Mouse (Mus musculus): ENCODE measurements around the gene Tacc2. TPM values are rescaled to one million over a fixed set of nuclear protein-coding genes. Genes with fewer than 3 reads are reported as not detected.

The Tacc2 gene
- polyA plus RNA-seq, 1 experiment = 80.9 TPM

DNA sequence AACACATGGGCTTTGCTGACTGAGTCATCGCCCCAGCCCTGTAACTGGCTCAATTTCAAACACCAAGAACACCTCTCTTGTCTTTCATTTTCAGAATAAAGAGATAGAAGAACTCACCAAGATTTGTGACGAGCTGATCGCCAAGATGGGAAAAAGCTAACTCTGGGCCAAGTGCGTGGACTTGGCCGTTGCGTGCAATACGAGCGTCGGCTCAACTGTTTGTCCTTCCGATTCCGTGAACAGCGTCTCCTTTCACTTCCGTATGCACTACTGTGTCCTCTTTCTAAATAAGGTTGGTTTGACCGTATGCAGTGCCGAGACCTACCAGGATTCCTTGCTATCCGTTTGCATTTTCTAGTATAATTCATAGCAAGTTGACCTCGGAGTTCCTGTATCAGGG, 186.9 kb downstream of the Tacc2 start:
- Histone ChIP-seq H3K27me3 (ENCODE audit: control insufficient read depth, insufficient read depth, low read length, poor library complexity, severe bottlenecking) (no peaks in the 10 kb centered on the region), H3K36me3 (ENCODE audit: control insufficient read depth, insufficient read depth, low read length, poor library complexity, severe bottlenecking) (peaks cover 10% of the 10 kb centered on the region), H3K4me3 (ENCODE audit: low read depth, low read length) (no peak overlapping the region), H3K9me3 (replicated peaks; ENCODE audit: control insufficient read depth, insufficient read depth, low read length, poor library complexity, severe bottlenecking) (no peaks in the 10 kb centered on the region), H3K4me1 (ENCODE audit: control insufficient read depth, insufficient read depth, low read length) (no peaks in the 10 kb centered on the region), H3K27ac (ENCODE audit: insufficient read depth, low read length) (no peak overlapping the region), H3K9ac (ENCODE audit: low read depth, poor library complexity, severe bottlenecking) (no peak overlapping the region)
- no peak for TF ChIP-seq CTCF (IDR thresholded peaks at IDR 0.05; ENCODE audit: low read depth, low read length)
- TF ChIP-seq POLR2A (IDR thresholded peaks at IDR 0.05; ENCODE audit: insufficient read depth, low read length) = no peak
- no peak for TF ChIP-seq EP300 (IDR thresholded peaks at IDR 0.05; ENCODE audit: insufficient read depth, low read depth, low read length)

DNA sequence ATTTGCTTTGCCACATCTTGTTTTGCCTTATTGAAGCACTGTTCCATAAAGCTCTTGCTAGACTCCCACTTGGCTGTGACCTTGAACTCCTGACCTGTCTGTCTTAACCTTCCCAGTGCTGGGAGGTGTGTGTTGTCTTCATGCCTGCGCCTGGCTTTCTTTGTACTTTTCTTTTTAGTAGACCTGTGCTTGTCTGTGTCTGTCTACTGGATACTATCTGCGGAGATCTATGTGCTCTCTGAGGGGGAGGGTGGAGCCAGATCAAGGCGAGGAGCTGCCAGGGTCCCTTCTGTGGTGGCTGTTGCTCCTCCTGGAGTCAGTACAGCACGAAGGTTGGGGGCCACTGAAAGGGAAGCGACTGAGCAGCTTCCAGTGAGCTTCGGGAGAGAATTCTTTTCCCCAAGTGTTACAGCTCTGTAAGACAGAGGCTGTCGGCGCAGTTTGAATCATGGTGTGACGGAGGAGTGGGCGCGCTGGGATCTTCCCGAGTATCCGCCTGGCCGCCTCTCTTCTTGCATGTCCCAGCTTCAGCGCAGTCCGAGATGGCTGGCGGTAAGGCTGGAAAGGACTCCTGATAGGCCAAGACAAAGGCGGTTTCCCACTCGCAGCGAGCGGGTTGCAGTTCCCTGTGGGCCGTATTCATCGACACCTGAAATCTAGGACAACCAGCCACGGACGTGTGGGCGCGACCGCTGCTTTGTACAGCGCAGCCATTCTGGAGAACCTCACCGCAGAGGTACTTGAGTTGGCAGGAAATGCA, 189.4 kb downstream of the Tacc2 start:
- H3K36me3 ChIP-seq (ENCODE audit: control insufficient read depth, insufficient read depth, low read length, poor library complexity, severe bottlenecking) = peaks cover 6% of the 10 kb centered on the region
- peak overlapping the region; percentile 43 for H3K4me3 ChIP-seq (ENCODE audit: low read depth, low read length)
- H3K27ac ChIP-seq (ENCODE audit: insufficient read depth, low read length) = no peak overlapping the region
- no peaks in the 10 kb centered on the region for H3K4me1 ChIP-seq (ENCODE audit: control insufficient read depth, insufficient read depth, low read length)
- no peaks in the 10 kb centered on the region for H3K9me3 ChIP-seq (replicated peaks; ENCODE audit: control insufficient read depth, insufficient read depth, low read length, poor library complexity, severe bottlenecking)
- peak overlapping the region; percentile 44; the same call in 1 of the 2 replicates for H3K9ac ChIP-seq (ENCODE audit: low read depth, poor library complexity, severe bottlenecking)
- H3K27me3 ChIP-seq (ENCODE audit: control insufficient read depth, insufficient read depth, low read length, poor library complexity, severe bottlenecking) = no peaks in the 10 kb centered on the region
- TF ChIP-seq EP300 (IDR thresholded peaks at IDR 0.05; ENCODE audit: insufficient read depth, low read depth, low read length) = no peak
- no peak for TF ChIP-seq CTCF (IDR thresholded peaks at IDR 0.05; ENCODE audit: low read depth, low read length)
- TF ChIP-seq POLR2A (IDR thresholded peaks at IDR 0.05; ENCODE audit: insufficient read depth, low read length) = no peak

DNA sequence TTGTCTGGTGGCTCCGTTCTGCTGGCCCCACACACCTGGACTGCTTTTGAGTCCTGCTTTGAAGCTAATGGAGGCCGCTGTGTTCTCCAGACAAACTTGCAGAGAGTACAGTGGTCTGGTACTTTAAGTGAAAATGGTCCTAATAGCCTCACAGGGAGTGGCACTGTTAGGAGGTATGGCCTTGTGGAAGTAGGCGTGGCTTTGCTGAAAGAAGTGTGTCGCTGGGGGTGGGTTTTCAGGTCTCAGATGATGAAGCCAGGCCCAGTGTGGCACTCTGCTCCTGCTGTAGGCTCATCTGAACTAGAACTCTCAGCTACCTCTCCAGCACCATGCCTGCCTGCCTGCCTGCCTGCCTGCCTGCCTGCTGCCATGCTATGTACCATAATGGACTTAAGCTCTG, 190.9 kb downstream of the Tacc2 start:
- H3K4me3 ChIP-seq (ENCODE audit: low read depth, low read length) = no peak overlapping the region
- H3K4me1 ChIP-seq (ENCODE audit: control insufficient read depth, insufficient read depth, low read length) = no peaks in the 10 kb centered on the region
- H3K9me3 ChIP-seq (replicated peaks; ENCODE audit: control insufficient read depth, insufficient read depth, low read length, poor library complexity, severe bottlenecking) = no peaks in the 10 kb centered on the region
- no peak overlapping the region for H3K27ac ChIP-seq (ENCODE audit: insufficient read depth, low read length)
- H3K36me3 ChIP-seq (ENCODE audit: control insufficient read depth, insufficient read depth, low read length, poor library complexity, severe bottlenecking) = peaks cover 6% of the 10 kb centered on the region
- no peak overlapping the region for H3K9ac ChIP-seq (ENCODE audit: low read depth, poor library complexity, severe bottlenecking)
- TF ChIP-seq POLR2A (IDR thresholded peaks at IDR 0.05; ENCODE audit: insufficient read depth, low read length) = no peak
- no peak for TF ChIP-seq CTCF (IDR thresholded peaks at IDR 0.05; ENCODE audit: low read depth, low read length)
- no peak for TF ChIP-seq EP300 (IDR thresholded peaks at IDR 0.05; ENCODE audit: insufficient read depth, low read depth, low read length)
- no peaks in the 10 kb centered on the region for H3K27me3 ChIP-seq (ENCODE audit: control insufficient read depth, insufficient read depth, low read length, poor library complexity, severe bottlenecking)

DNA sequence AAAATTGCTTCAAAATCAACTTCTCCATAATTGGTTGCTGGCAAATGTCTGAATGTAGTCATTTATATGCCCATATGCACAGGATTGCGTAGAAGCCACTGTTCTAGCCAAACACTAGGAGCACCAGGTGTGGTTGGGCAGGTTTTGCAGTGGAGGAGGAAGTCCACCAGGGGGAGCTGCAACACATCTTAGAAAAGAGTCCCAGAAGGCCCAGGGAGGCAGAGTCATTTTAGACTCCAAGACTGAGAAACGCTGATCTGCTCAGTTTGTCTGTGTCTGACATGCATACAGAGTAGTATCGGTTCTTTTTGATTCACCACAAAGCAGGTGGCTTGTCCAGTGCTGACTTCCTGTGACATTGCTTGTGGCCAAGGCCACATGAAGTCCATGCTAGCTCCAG, 193.5 kb downstream of the Tacc2 start:
- Histone ChIP-seq H3K36me3 (ENCODE audit: control insufficient read depth, insufficient read depth, low read length, poor library complexity, severe bottlenecking) (no peaks in the 10 kb centered on the region), H3K27ac (ENCODE audit: insufficient read depth, low read length) (no peak overlapping the region), H3K4me1 (ENCODE audit: control insufficient read depth, insufficient read depth, low read length) (no peaks in the 10 kb centered on the region), H3K4me3 (ENCODE audit: low read depth, low read length) (no peak overlapping the region), H3K9ac (ENCODE audit: low read depth, poor library complexity, severe bottlenecking) (no peak overlapping the region), H3K27me3 (ENCODE audit: control insufficient read depth, insufficient read depth, low read length, poor library complexity, severe bottlenecking) (no peaks in the 10 kb centered on the region), H3K9me3 (replicated peaks; ENCODE audit: control insufficient read depth, insufficient read depth, low read length, poor library complexity, severe bottlenecking) (no peaks in the 10 kb centered on the region)
- TF ChIP-seq POLR2A (IDR thresholded peaks at IDR 0.05; ENCODE audit: insufficient read depth, low read length) (no peak), CTCF (IDR thresholded peaks at IDR 0.05; ENCODE audit: low read depth, low read length) (peak; percentile 82), EP300 (IDR thresholded peaks at IDR 0.05; ENCODE audit: insufficient read depth, low read depth, low read length) (no peak)

DNA sequence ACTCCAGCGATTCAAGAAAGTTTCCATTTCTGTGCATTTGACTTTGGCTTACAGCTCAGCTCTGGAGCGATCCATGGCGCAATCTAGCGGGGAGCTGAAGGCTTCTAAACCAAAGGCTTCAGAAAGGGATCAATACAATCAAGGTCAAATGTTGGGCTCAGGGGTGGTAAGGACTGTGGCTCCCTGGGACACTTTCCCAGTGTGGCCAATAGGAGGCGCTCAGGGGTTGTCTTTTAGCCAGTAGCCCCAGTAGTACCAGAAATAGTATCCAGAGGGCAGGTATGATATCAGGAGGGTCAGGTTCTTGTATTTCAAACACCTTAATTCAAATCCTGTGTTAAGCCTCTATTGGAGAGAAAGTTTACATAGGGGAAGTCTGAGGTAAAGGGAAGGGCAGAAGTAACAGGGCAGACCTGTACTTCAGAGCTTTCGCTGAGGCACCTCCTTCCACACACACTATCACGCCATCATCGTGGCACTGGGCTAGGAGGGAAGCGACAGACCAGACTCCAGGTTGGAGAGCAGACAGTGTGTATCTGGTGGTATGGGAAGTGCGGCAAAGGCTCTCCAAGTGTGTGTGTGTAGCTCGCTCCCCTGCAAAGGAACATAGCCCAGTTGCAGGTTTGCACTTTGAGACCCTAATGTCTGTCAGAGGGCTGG, 196.1 kb downstream of the Tacc2 start:
- Histone ChIP-seq H3K27ac (ENCODE audit: insufficient read depth, low read length) (no peak overlapping the region), H3K36me3 (ENCODE audit: control insufficient read depth, insufficient read depth, low read length, poor library complexity, severe bottlenecking) (no peaks in the 10 kb centered on the region), H3K27me3 (ENCODE audit: control insufficient read depth, insufficient read depth, low read length, poor library complexity, severe bottlenecking) (no peaks in the 10 kb centered on the region), H3K9ac (ENCODE audit: low read depth, poor library complexity, severe bottlenecking) (no peak overlapping the region), H3K9me3 (replicated peaks; ENCODE audit: control insufficient read depth, insufficient read depth, low read length, poor library complexity, severe bottlenecking) (no peaks in the 10 kb centered on the region), H3K4me1 (ENCODE audit: control insufficient read depth, insufficient read depth, low read length) (no peaks in the 10 kb centered on the region), H3K4me3 (ENCODE audit: low read depth, low read length) (no peak overlapping the region)
- peak; percentile 73 for TF ChIP-seq CTCF (IDR thresholded peaks at IDR 0.05; ENCODE audit: low read depth, low read length)
- TF ChIP-seq POLR2A (IDR thresholded peaks at IDR 0.05; ENCODE audit: insufficient read depth, low read length) = no peak

Measured in ES-Bruce4 (cell line).